Mouse (Mus musculus): ENCODE measurements around the gene Tnip3.

DNA sequence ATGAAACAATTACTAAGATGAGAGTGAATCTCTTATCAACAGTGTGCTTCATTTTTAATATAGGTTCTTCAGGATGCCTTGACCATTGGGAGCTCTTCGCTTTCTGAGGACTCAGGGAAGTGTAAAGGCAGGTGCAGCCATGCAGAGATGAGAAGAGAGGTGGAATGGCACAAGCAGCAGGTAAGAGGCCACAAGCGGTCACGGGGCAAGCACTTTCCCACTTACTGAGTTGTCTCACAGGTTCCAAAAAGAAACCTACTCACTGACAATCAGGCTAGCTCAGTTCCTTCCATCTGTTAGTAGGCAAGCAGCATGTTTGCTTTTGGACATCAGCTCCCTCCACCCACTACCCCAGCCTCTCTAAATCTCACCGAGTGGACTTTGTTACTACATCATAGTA is 80.7 kb downstream of the Tnip3 start:
- TF ChIP-seq CTCF (IDR thresholded peaks at IDR 0.05) = no peak
- TF ChIP-seq POLR2A (IDR thresholded peaks at IDR 0.05; ENCODE audit: insufficient read depth, low read depth, low read length) = no peak
- no peak for TF ChIP-seq EP300 (IDR thresholded peaks at IDR 0.05; ENCODE audit: insufficient read depth, low read depth, low read length)
